Mouse (Mus musculus): ENCODE measurements at regions not wholly inside any gene's neighbourhood (a gene's known extent, or its start where the extent isn't known, plus 50 kb on each side); places are given as distances from the start of the nearest gene placed in this dataset.
"Not testable (repeated sequence)": the region's sequence is repeated elsewhere in the genome, so short reads cannot be mapped to it uniquely, and the experiment has no call there.

DNA sequence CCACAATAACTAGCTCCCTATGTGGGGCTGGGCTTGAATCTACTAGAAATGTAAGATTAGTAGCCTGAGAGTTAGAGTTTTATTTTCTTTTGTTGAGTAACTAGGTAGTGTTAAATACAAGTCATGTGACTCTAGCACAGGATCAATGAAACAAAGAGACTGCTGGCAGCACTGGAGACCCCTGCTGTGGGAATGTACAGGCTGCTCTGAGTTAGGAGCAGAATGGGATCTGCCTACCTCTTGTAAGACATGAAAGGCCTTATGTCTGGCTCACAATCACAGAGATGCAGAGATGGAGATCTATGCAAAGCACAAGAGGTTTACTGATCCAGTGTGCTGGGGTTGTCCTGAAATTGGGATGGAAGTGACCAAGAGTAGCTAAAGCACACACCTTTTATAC lies 193.9 kb upstream of the Kcnmb2 start:
- not testable (repeated sequence) for H3K4me1 ChIP-seq (ENCODE audit: control insufficient read depth, insufficient read depth, low read depth, low read length); ATAC-seq; H3K27me3 ChIP-seq (replicated peaks; ENCODE audit: control insufficient read depth, insufficient read depth, low read length); H3K4me3 ChIP-seq (ENCODE audit: low read length); H3K36me3 ChIP-seq (ENCODE audit: control insufficient read depth, insufficient read depth, low read length); H3K27ac ChIP-seq (ENCODE audit: low read depth, low read length); H3K9me3 ChIP-seq (ENCODE audit: control insufficient read depth, low read length); H3K4me2 ChIP-seq (ENCODE audit: low read length); H3K9ac ChIP-seq (ENCODE audit: low read depth, low read length)

GRCm38 (mm10) chr3:31741289-31741688 lies 161.0 kb upstream of the Kcnmb2 start:
- Histone ChIP-seq H3K4me2 (ENCODE audit: low read length) (no peak overlapping the region), H3K36me3 (ENCODE audit: control insufficient read depth, insufficient read depth, low read length) (no peaks in the 10 kb centered on the region), H3K4me3 (ENCODE audit: low read length) (no peak overlapping the region), H3K9ac (ENCODE audit: low read depth, low read length) (no peak overlapping the region), H3K27me3 (replicated peaks; ENCODE audit: control insufficient read depth, insufficient read depth, low read length) (no peaks in the 10 kb centered on the region), H3K9me3 (ENCODE audit: control insufficient read depth, low read length) (no peaks in the 10 kb centered on the region), H3K27ac (ENCODE audit: low read depth, low read length) (no peak overlapping the region), H3K4me1 (ENCODE audit: control insufficient read depth, insufficient read depth, low read depth, low read length) (no peaks in the 10 kb centered on the region)
- ATAC-seq, result no peak
- 83% methylated on average over 1 of the region's 1 CpGs for WGBS

- no peak overlapping the region for H3K27ac ChIP-seq (ENCODE audit: low read depth, low read length)
- 90% methylated on average over 4 of the region's 4 CpGs for WGBS
- H3K4me3 ChIP-seq (ENCODE audit: low read length), result no peak overlapping the region
- no peak overlapping the region for H3K9ac ChIP-seq (ENCODE audit: low read depth, low read length)
- no peaks in the 10 kb centered on the region for H3K27me3 ChIP-seq (replicated peaks; ENCODE audit: control insufficient read depth, insufficient read depth, low read length)
- no peak overlapping the region for H3K4me2 ChIP-seq (ENCODE audit: low read length)
- H3K4me1 ChIP-seq (ENCODE audit: control insufficient read depth, insufficient read depth, low read depth, low read length), result no peaks in the 10 kb centered on the region
- H3K9me3 ChIP-seq (ENCODE audit: control insufficient read depth, low read length), result no peaks in the 10 kb centered on the region
- no peak for ATAC-seq
- no peaks in the 10 kb centered on the region for H3K36me3 ChIP-seq (ENCODE audit: control insufficient read depth, insufficient read depth, low read length)
Observed at GRCm38 (mm10) chr3:31755881-31756280, 146.4 kb upstream of the Kcnmb2 start.

- WGBS, result 93% methylated on average over 1 of the region's 1 CpGs
- peak; percentile 74; the same call in 1 of the 2 replicates for ATAC-seq
- Histone ChIP-seq H3K4me2 (ENCODE audit: low read length) (no peak overlapping the region), H3K4me1 (ENCODE audit: control insufficient read depth, insufficient read depth, low read depth, low read length) (no peaks in the 10 kb centered on the region), H3K9me3 (ENCODE audit: control insufficient read depth, low read length) (no peaks in the 10 kb centered on the region), H3K9ac (ENCODE audit: low read depth, low read length) (no peak overlapping the region), H3K27ac (ENCODE audit: low read depth, low read length) (no peak overlapping the region), H3K4me3 (ENCODE audit: low read length) (no peak overlapping the region), H3K36me3 (ENCODE audit: control insufficient read depth, insufficient read depth, low read length) (no peaks in the 10 kb centered on the region), H3K27me3 (replicated peaks; ENCODE audit: control insufficient read depth, insufficient read depth, low read length) (no peaks in the 10 kb centered on the region)
Observed at GRCm38 (mm10) chr3:31769193-31769592, 133.1 kb upstream of the Kcnmb2 start.

- Histone ChIP-seq H3K9me3 (ENCODE audit: control insufficient read depth, low read length) (no peaks in the 10 kb centered on the region), H3K27me3 (replicated peaks; ENCODE audit: control insufficient read depth, insufficient read depth, low read length) (no peaks in the 10 kb centered on the region), H3K9ac (ENCODE audit: low read depth, low read length) (no peak overlapping the region), H3K4me3 (ENCODE audit: low read length) (no peak overlapping the region), H3K4me2 (ENCODE audit: low read length) (no peak overlapping the region), H3K27ac (ENCODE audit: low read depth, low read length) (no peak overlapping the region), H3K36me3 (ENCODE audit: control insufficient read depth, insufficient read depth, low read length) (no peaks in the 10 kb centered on the region), H3K4me1 (ENCODE audit: control insufficient read depth, insufficient read depth, low read depth, low read length) (no peaks in the 10 kb centered on the region)
- peak; percentile 84 for ATAC-seq
- WGBS, result 23% methylated on average over 4 of the region's 4 CpGs
Observed at GRCm38 (mm10) chr3:31790342-31790970, 111.9 kb upstream of the Kcnmb2 start.

DNA sequence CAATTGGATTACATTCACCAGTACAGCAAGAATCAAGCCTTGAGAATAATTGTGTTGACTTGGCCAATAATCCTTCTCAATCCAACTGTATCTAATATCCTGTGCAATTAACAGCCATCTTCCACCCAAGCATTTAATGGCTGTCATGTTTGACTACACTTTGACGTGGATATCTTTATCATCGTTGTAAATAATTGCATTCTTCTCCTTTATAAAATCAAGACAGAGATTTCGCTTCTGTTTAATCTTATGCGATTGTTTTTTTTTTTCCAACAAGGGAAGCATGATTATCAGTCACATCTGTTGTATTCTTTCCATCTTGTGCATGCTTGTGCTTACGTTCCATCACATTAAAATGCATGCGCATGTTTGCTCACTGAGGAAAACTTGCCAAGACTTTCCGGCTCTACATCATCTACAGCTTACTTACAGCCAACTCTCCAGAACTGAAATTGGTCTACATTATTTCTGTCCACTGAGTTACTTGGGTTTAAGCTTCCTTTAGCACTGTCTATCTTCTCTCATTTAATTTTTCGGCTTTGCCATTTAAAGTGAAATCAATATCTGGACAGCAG lies 108.8 kb upstream of the Kcnmb2 start:
- H3K36me3 ChIP-seq (ENCODE audit: control insufficient read depth, insufficient read depth, low read length), result no peaks in the 10 kb centered on the region
- no peak overlapping the region for H3K4me2 ChIP-seq (ENCODE audit: low read length)
- 72% methylated on average over 8 of the region's 8 CpGs for WGBS
- no peaks in the 10 kb centered on the region for H3K27me3 ChIP-seq (replicated peaks; ENCODE audit: control insufficient read depth, insufficient read depth, low read length)
- no peaks in the 10 kb centered on the region for H3K4me1 ChIP-seq (ENCODE audit: control insufficient read depth, insufficient read depth, low read depth, low read length)
- H3K4me3 ChIP-seq (ENCODE audit: low read length), result no peak overlapping the region
- H3K9me3 ChIP-seq (ENCODE audit: control insufficient read depth, low read length), result no peaks in the 10 kb centered on the region
- no peak overlapping the region for H3K27ac ChIP-seq (ENCODE audit: low read depth, low read length)
- no peak overlapping the region for H3K9ac ChIP-seq (ENCODE audit: low read depth, low read length)
- no peak for ATAC-seq

GRCm38 (mm10) chr3:31796621-31797020 lies 105.7 kb upstream of the Kcnmb2 start:
- H3K4me3 ChIP-seq (ENCODE audit: low read length), result no peak overlapping the region
- no peak overlapping the region for H3K9ac ChIP-seq (ENCODE audit: low read depth, low read length)
- no peaks in the 10 kb centered on the region for H3K27me3 ChIP-seq (replicated peaks; ENCODE audit: control insufficient read depth, insufficient read depth, low read length)
- H3K4me2 ChIP-seq (ENCODE audit: low read length), result no peak overlapping the region
- H3K27ac ChIP-seq (ENCODE audit: low read depth, low read length), result no peak overlapping the region
- H3K4me1 ChIP-seq (ENCODE audit: control insufficient read depth, insufficient read depth, low read depth, low read length), result no peaks in the 10 kb centered on the region
- WGBS, result 88% methylated on average over 2 of the region's 2 CpGs
- H3K36me3 ChIP-seq (ENCODE audit: control insufficient read depth, insufficient read depth, low read length), result no peaks in the 10 kb centered on the region
- H3K9me3 ChIP-seq (ENCODE audit: control insufficient read depth, low read length), result no peaks in the 10 kb centered on the region
- ATAC-seq, result no peak

DNA sequence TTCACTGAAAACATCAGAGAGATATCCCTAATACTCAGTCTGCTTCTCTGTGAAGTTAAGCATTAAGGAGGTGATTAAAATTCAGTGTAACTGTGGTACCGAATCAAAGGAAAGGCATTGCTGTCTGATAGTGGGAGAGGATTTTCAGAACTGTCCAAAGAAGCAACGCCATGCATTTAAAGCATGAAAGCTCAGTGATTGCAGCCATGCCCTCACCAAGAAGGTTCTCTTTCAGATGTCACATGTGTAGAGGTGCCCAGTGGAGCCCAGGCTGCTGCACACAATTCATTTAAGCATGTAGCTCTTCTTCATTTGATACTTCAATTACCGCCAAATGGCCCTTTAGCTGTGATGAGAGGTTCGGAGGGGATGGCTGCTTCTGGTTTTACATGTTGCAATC lies 103.1 kb upstream of the Kcnmb2 start:
- Histone ChIP-seq H3K4me2 (ENCODE audit: low read length) (no peak overlapping the region), H3K36me3 (ENCODE audit: control insufficient read depth, insufficient read depth, low read length) (no peaks in the 10 kb centered on the region), H3K27me3 (replicated peaks; ENCODE audit: control insufficient read depth, insufficient read depth, low read length) (no peaks in the 10 kb centered on the region), H3K9me3 (ENCODE audit: control insufficient read depth, low read length) (no peaks in the 10 kb centered on the region), H3K27ac (ENCODE audit: low read depth, low read length) (no peak overlapping the region), H3K4me1 (ENCODE audit: control insufficient read depth, insufficient read depth, low read depth, low read length) (peaks cover 3% of the 10 kb centered on the region; the same call in 1 of the 2 replicates), H3K9ac (ENCODE audit: low read depth, low read length) (no peak overlapping the region), H3K4me3 (ENCODE audit: low read length) (no peak overlapping the region)
- no peak for ATAC-seq
- 84% methylated on average over 4 of the region's 4 CpGs for WGBS

DNA sequence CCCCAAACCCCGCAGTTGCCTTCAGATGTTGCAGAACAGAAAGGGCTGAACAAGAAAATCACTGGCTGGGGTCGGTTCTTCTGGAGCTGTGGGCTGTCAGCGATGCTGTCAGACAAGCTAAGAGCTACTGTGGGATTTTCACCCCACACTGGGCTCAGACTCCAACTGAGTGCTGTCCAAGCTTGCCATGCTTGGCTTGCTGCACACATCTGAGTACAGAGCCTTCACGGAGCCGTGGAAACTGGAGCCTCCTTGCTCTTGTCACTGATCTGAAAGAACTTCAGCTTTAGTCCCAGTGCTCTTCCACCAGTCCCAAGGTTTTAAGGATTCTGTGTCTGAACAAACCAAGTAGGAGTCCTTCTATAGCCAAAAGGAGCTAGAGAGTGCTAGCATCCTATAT lies 98.3 kb upstream of the Kcnmb2 start:
- H3K4me3 ChIP-seq (ENCODE audit: low read length), result no peak overlapping the region
- WGBS, result 46% methylated on average over 5 of the region's 5 CpGs

More for the DNA sequence above, 98.3 kb upstream of the Kcnmb2 start:
- peaks cover 3% of the 10 kb centered on the region; the same call in 1 of the 2 replicates for H3K4me1 ChIP-seq (ENCODE audit: control insufficient read depth, insufficient read depth, low read depth, low read length)
- no peaks in the 10 kb centered on the region for H3K27me3 ChIP-seq (replicated peaks; ENCODE audit: control insufficient read depth, insufficient read depth, low read length)
- no peak overlapping the region for H3K27ac ChIP-seq (ENCODE audit: low read depth, low read length)
- ATAC-seq, result no peak; the same call in 1 of the 2 replicates
- H3K9ac ChIP-seq (ENCODE audit: low read depth, low read length), result no peak overlapping the region
- no peaks in the 10 kb centered on the region for H3K36me3 ChIP-seq (ENCODE audit: control insufficient read depth, insufficient read depth, low read length)
- H3K4me2 ChIP-seq (ENCODE audit: low read length), result no peak overlapping the region
- H3K9me3 ChIP-seq (ENCODE audit: control insufficient read depth, low read length), result no peaks in the 10 kb centered on the region
